Mouse (Mus musculus) B cell, adult 67 days (primary cell): ENCODE data around the gene C1qtnf4. TPM values are rescaled to one million over a fixed set of nuclear protein-coding genes. Genes with fewer than 3 reads are reported as not detected.

Source experiments
- total RNA-seq, 2 experiments: library from RNA; stranded (reverse); gene quantifications; 4 replicates each; pipeline ENCODE4 v1.2.4; 2023

Gene C1qtnf4
- total RNA-seq, result not detected

DNA sequence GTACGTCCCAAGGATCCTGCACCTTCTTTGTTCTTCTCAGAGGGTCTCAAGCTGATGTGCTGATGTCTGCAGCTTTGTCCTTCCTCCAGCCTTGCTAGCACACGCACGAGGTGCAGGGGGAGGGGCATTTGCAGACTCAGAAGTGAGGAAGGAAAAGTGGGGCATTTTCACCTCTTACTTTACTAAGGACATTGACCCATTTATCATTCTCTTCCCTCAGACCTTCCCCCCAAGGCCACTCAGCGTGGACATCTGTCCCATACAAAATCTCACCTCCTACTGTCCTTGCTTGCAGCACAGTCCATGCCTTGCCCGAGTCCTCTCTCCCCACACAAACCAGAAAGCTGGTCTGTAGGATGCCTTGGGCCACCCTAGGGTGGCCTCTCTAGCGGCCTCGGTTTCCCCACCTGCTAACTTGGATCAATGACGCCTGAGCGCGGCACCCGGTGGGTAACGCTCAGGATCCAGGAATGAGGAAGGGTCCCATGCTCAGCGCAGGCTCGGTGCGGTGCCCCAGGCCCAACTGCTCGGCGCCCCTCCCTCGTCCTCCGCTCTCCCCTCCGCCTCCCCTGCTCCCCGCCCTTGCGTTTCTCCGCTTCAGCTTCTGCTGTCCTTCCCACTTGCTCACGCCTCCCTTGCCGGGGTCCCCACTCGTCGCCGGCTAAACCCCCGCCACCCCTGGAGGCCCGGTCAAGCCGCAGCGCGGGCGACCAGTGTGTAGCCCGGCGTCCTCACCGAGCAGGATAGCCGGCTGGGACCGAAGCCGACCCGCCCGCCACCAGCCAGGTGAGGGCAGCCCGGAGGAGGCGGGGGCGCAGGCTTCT, at the start of gene C1qtnf4:
TSS of gene C1qtnf4 (plus strand) at position 643 of the 824 bp plus-strand sequence.

DNA sequence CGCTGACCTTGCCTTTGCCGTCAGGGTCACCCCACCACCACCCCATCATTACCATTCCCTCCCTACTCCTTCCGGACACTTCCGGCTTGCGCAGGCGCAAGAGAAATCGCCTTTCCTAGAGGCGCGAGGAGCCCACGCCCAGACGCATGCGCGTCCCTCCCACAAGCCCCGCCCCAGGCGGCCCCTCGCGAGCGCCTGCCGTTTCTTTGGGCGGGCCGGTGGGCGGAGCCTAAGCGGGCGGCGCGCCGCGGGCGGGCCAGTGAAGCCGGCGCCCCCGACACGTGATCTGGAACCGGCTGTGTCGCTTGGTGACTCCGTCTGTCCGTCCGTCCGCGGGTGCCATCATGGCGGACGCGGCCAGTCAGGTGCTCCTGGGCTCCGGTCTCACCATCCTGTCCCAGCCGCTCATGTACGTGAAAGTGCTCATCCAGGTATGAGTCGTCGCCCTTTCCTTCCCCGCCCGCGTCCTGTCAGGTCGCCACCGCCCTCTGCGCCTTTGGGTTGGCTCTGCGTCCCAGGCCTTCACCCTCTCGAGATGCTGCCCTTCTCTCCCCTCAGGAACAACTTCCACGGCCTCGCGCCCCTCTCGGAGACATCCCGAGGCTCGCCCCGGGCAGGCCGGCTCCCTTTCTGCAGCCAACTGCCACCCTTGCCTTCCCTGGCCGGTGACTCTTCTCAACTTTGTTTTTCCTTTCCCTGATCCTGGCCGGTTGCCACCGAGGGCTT, 38.5 kb upstream of the C1qtnf4 start, which contains the start of gene Mtch2:
TSS of gene Mtch2 (plus strand) at position 201 of the 726 bp plus-strand sequence.

DNA sequence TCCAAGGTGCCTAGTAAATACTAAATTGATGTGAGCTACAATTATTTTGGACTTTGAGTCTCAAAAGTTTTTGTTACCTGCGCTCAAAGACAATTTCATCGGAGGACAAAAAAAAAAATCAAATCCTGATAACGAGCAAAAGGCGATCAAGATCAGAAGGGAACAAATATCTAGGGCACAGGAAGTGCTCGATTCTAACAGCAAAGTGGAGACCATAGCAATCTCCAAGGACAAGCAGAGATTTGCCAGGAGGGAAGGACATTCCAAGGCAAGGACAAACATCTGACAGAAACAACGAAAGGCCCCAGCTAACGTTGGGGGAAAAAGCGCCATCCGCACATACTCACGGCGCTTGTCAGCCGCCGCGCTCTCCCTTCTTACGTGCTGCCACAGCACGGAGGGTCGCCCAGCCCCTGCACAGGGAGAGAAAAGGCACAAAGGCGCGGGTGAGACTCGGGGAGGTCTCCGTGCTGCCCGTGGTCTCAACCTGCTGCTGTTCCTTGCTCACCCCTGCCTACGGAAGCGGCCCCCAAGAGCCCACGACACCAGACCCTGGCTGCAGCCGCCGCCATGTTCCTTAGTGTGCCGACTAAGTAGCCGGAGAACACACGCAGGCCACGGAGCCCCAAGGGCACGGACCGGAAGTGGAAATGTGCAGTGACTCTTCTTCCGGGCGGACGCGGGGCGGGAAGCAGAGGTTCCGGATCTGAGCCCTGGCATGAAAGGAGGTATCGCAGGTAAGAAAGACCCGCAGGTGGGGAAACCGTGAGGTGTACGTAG, 18.6 kb downstream of the C1qtnf4 start, which contains the start of the genes Kbtbd4 and Ndufs3:
TSS of gene Kbtbd4 (plus strand) at position 665 of the 780 bp plus-strand sequence.
TSS of gene Ndufs3 (minus strand) at position 752 of the 780 bp plus-strand sequence.

Other genes starting within 250 kb of the C1qtnf4 start
- gene Nup160, start 208.6 kb upstream of the C1qtnf4 start, total RNA-seq, result 100 to 1,000 TPM; 112 to 133 TPM
- gene Fnbp4, start 140.5 kb upstream of the C1qtnf4 start, total RNA-seq, result 100 to 1,000 TPM; 280 to 293 TPM
- gene Agbl2, start 103.1 kb upstream of the C1qtnf4 start, total RNA-seq, result not detected
- 100 to 1,000 TPM; 106 to 107 TPM for gene Mtch2, start 38.7 kb upstream of the C1qtnf4 start, total RNA-seq
- gene Kbtbd4, start 18.9 kb downstream of the C1qtnf4 start, total RNA-seq, result 10 to 100 TPM; 27.7 to 31.1 TPM
- gene Ndufs3, start 19.0 kb downstream of the C1qtnf4 start, total RNA-seq, result 100 to 1,000 TPM; 142 to 154 TPM
- gene Celf1, start 54.5 kb downstream of the C1qtnf4 start, total RNA-seq, result 100 to 1,000 TPM in 1 of 2 experiments, 10 to 100 TPM in 1; 97.6 to 115 TPM
- under 1 TPM in 1 of 2 experiments, not detected in 1; 0.50 TPM for gene Rapsn, start 149.8 kb downstream of the C1qtnf4 start, total RNA-seq
- gene Psmc3, start 168.1 kb downstream of the C1qtnf4 start, total RNA-seq, result 100 to 1,000 TPM; 106 to 137 TPM
- gene Slc39a13, start 184.6 kb downstream of the C1qtnf4 start, total RNA-seq, result 10 to 100 TPM; 22.8 to 29.1 TPM
- 100 to 1,000 TPM; 114 to 122 TPM for gene Spi1, start 196.5 kb downstream of the C1qtnf4 start, total RNA-seq
- 1 to 10 TPM in 1 of 2 experiments, under 1 TPM in 1; 0.98 to 1.4 TPM for gene Mybpc3, start 232.3 kb downstream of the C1qtnf4 start, total RNA-seq